Mouse (Mus musculus) ZHBTc4 (cell line): ENCODE results near the gene Srpk3.

Experiments
- DNase-seq: peaks from one replicate; pipeline ENCODE4 v3.0.0-alpha.2; 2011; ENCODE audit warnings: low read depth, low spot score

Gene Srpk3

GRCm38 (mm10) chrX:73774168-73774760 lies at the start of gene Srpk3:
Srpk3 (plus strand) TSS chrX:73774405.
- DNase-seq, result no peak

DNA sequence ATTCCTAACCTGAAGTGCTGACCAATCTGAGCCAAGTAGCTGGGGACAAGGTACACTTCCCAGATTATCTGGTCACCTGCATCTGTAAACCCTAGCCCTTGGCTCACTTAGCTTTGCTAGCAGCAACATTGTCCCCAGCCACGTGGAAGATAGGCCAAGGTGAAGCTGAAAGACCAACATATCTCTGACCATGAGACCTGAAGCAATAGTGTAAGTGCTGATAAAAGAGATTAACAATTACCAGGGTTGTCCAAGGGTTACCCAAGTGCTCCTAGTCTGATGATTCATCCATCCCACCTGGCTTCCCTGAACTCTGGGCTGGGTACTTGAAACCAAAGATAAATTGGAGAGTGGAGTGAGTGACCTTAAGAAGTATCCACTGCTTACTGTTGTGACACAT lies 43.3 kb upstream of the Srpk3 start:
- no peak for DNase-seq

GRCm38 (mm10) chrX:73738155-73738554 lies 36.0 kb upstream of the Srpk3 start:
- no peak for DNase-seq

GRCm38 (mm10) chrX:73739151-73739550 lies 35.1 kb upstream of the Srpk3 start:
- DNase-seq, result peak; percentile 88

DNA sequence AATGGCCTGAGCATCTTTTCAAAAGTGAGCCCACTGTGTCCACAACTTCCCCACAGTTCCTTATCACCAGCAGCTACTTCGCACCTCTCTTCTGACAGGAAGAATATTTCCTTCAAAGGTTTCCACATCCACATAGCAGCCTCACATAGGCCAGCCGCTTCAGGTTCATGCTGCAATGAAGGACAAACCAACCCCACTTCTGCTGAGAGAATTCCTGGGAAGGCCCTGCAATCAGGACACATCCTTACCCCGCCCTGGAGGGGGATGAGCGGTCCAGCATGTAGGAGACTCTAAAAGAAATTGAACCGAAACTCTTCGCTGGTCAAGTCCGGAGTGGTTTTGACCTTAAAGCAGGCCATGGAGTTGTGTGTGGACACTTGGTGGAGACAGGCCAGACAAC lies 34.4 kb upstream of the Srpk3 start:
- peak; percentile 66 for DNase-seq

DNA sequence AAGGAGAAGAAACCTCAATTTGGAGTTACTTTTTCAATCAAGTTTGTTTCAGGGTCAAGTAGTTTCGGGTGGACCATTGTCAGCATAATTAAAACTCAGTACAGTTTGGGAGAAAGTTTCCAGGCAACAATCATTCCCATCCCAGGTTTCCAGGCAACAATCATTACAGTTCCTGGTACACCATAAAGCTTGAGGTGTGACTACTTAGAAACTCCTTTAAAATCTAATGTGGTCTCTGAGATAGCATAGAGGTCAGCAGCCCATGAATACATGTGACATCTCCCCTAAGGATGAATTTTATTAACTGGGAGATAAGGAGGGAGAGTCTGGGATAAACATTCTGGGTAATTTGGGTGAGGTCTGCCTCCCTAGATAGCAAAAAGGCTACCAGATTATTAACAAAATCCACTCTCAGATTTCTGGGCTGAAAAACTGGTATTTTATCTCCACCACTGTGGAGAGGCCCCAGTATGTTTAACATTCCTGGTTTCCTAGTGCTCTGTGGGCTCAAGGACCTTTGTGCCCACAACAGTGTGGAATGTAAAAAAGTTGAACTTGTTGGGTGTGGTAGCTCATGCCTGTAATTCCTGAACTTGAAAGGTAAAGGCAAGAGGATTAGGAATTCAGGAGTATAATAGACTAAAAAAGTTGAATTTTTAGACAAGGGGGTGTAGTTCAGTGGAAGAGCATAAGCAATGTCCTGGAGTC lies 29.3 kb upstream of the Srpk3 start:
- peak; percentile 55 for DNase-seq

- DNase-seq, result peak; percentile 41
These were observed 25.2 kb upstream of the Srpk3 start for GRCm38 (mm10) chrX:73748977-73749376.

GRCm38 (mm10) chrX:73756334-73757140 lies 17.7 kb upstream of the Srpk3 start, which contains the start of gene Plxnb3:
Plxnb3 (plus strand) TSS chrX:73757090.
- no peak for DNase-seq

- no peak for DNase-seq
These were observed 15.5 kb upstream of the Srpk3 start for GRCm38 (mm10) chrX:73758611-73759290.

DNA sequence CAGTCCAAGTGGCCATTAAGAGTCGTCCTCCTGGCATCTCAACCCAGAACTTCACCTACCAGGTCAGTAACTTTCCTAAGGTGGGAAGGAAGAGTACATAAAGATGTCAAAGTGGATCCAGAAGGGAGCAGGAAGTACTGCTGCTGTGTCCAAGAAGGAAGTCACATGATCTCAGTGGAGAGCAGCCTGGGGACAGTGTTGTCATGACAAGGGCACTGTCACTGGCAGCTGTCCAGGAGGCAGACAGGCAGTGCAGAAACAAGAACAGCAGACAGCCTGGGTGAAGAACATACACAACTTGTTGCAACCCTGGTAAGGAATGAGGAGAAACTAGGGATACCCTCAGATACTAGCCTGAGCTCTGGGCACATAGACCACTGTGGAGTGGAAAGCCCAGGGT lies 8.9 kb upstream of the Srpk3 start:
- DNase-seq, result no peak

DNA sequence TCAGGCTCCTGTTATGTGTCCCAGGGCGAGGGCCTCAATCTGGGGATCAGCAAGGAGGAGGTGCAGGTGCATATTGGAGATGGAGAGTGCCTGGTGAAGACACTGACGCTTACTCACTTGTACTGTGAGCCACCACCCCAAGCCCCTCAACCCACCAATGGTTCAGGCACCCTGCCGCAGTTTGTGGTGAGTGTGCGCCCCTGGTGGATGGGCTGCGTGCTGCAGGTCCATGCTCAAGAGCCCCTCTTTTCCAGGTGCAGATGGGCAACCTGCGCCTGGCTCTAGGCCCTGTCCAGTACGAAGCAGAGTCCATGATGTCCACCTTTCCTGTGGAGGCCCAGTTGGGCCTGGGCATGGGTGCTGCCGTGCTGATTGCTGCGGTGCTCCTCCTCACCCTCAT lies 6.9 kb upstream of the Srpk3 start:
- DNase-seq, result peak; percentile 46

DNA sequence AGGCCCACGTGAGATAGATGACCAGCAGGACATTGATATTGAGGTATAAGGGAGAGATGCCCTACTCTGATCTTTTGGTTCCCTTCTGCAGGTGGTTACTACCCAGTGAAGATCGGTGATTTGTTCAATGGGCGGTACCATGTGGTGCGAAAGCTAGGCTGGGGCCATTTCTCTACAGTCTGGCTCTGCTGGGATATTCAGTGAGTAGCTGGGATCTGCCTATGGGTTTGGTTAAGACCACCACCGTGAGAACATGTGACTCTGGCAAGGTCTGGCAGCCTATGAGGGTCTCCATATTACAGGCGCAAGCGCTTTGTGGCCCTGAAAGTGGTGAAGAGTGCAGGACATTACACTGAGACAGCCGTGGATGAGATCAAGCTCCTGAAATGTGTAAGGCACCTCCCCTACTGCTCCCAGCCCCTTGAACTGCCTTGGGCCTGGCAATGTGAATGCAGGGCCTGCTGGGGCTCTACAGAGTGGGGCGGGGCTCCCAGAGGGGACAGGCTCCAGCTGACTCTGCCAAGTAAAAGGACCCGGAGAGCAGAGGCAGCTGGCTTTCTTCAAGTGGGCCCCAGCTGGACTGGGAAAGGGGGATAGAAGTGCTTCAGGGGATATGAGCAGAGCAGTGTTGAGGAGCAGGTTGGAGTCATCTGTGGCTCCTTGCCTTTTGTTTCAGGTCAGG lies 738 bp downstream of the Srpk3 start:
- peak; percentile 28 for DNase-seq

- no peak for DNase-seq
These were observed 8.0 kb downstream of the Srpk3 start for GRCm38 (mm10) chrX:73782227-73782626.

DNA sequence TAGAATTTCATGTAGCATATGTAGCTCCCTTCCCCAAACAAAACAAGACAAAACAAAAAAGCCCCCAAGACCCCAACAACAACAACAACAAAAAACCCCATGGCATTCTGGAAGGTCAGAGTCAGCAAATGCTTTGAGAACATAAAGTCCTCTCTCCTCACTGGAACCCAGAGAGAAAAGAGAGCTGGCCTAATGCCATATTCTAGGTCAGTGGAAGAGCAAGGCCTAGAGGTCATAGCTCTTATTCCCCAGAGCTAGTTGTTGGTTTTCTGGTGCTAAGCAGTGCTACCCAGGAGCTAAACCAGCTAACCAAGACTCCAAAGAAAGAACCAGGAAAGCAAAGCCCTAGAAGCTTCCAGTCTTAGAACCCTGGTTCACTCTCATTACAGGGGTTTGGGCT lies 11.5 kb downstream of the Srpk3 start:
- no peak for DNase-seq

- peak; percentile 97 for DNase-seq
These were observed 12.4 kb downstream of the Srpk3 start, which contains the start of the genes Idh3g and Ssr4 for GRCm38 (mm10) chrX:73786364-73787224. Idh3g (minus strand) TSS chrX:73786897. Ssr4 (plus strand) TSS chrX:73787028.

- DNase-seq, result no peak
These were observed 13.0 kb downstream of the Srpk3 start for GRCm38 (mm10) chrX:73787225-73787558.

- DNase-seq, result no peak
These were observed 14.3 kb downstream of the Srpk3 start for GRCm38 (mm10) chrX:73788501-73788900.

- no peak for DNase-seq
These were observed 18.8 kb downstream of the Srpk3 start for GRCm38 (mm10) chrX:73793039-73793438.

DNA sequence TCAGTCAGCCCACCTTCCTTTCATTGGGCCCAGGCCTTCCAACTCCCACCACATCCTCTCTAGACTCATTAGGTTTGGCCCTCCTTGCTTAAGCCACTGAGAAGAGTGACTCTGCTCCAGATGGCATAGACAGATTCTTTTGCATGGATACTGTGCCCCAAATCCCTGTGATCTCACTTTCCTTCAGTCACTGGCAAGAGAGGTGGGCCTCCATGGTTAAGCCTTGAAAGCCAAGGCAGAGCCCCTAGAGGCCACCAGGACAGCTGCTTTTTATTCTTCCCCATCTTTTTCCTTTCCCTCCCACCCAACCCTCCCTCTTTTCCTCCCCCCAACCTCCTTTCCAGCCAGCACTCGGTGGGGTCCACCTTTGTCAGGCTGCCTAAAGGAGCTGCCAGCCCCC lies 19.3 kb downstream of the Srpk3 start:
- DNase-seq, result no peak

- DNase-seq, result peak; percentile 38
These were observed 23.3 kb downstream of the Srpk3 start for GRCm38 (mm10) chrX:73797511-73797910.
